Mouse (Mus musculus) frontal cortex, postnatal 25 days (tissue): ENCODE results near the gene Abcc3.
"Not testable (repeated sequence)": the region's sequence is repeated elsewhere in the genome, so short reads cannot be mapped to it uniquely, and the experiment has no call there.

Experiments
- DNase-seq, 2 experiments: peaks; one replicate each; pipeline ENCODE4 v3.0.0; 2022; ENCODE audit warnings: low spot score in 2 of 2

The Abcc3 gene

DNA sequence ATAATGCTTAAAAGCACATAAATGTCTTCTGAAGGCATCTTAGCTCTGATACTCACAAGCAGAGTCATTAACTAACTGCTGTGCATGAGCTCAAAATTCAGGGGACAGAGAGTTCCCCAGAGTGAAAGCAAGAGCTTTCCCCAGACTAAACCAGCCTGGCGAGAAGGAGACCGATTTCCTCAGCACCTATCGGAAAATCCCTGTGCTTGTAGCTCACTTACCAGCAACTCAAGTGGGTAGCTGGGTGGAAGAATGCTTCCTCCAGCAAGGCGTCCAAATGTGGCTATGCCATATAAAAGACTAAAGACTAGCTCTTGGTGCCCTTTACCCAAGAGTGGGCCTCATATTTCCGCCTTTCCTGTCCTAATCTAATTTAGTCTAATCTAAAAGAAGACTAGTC is 9.9 kb upstream of the Abcc3 start:
- no peak for DNase-seq

DNA sequence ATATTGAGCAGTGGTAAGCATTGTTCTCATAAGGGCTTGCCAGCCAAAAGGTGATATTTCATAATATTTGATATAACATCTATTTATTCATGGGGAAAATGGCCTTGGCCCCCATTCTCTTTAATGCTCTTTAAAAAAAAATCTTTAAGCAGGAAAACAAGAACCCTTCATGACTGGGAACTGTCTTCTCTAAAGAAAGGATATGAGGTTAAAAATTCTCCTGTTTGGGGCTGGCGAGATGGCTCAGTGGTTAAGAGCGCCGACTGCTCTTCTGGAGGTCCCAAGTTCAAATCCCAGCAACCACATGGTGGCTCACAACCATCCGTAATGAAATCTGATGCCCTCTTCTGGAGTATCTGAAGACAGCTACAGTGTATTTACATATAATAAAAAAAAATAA is 9.2 kb upstream of the Abcc3 start:
- DNase-seq: not testable (repeated sequence)

DNA sequence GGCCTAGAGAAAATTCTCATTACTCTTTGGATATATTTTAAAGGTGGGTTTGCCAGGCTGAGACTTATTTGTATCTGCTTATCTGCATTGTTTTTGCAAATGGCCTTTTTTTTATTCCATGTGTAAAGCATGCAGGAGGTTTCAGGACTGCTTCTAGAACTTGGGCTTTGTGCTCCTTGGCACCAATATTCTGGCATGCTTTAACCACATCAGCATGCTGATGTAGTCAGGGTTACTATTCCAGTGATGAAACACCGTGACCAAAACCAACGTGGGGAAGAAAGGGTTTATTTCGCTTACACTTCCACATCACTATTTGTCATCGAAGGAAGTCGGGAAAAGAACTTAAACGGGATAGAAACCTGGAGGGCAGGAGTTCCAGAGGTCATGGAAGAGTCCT is 8.2 kb upstream of the Abcc3 start:
- no peak for DNase-seq

DNA sequence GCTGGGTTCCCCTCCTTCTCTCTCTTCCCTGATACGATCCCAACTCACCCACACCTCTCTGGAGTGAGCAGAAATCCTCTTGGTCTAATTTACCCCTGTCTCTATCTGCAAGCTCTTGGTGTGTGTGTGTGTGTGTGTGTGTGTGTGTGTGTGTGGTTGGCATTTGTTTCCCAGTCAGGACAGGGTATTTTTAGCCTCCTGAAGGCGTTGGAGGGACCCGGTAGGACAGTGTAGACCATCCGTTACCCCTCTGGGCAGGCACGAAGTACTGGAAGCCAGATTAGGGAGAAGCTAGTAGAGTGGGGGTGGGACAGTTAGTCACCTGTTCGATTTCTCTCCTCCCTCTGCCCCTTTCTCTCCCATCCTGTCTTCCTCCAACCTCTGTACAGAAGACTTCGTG is 1.3 kb upstream of the Abcc3 start:
- DNase-seq: no peak

DNA sequence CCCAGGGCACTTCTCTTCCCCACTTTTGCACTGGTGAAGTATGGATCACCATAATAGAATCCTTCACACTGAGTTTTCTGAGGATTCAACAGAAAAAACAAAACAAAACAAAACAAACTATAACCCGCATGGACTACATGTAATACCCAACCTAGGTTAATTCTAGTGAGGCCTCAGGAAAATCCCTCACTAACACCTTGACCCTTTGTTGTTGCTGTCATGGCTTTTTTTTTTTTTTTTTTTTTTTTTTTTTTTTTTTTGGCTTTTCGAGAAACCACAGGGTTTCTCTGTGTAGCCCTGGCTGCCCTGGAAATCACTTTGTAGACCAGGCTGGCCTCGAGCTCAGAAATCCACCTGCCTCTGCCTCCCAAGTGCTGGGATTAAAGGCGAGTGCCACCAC is 693 bp upstream of the Abcc3 start:
- not testable (repeated sequence) for DNase-seq

DNA sequence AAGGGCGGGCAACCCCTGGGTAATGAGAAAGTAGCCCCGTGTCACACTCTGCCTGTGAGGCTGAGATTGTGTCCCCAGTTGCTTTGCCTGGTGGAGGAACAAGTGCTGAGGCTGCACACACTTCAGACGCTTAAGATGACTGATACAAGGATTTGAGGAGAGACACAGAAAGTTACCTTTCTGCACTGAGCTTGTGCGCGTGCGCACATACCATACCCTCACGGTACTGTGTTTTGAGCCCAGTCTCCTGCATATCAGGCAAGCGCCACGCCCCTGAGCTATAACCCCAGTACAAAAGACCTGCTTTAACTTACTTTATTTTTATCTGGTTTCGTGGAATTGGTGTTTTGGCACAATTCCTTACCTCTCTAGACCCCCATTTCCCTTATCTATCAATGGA is 1.1 kb downstream of the Abcc3 start:
- DNase-seq: no peak

DNA sequence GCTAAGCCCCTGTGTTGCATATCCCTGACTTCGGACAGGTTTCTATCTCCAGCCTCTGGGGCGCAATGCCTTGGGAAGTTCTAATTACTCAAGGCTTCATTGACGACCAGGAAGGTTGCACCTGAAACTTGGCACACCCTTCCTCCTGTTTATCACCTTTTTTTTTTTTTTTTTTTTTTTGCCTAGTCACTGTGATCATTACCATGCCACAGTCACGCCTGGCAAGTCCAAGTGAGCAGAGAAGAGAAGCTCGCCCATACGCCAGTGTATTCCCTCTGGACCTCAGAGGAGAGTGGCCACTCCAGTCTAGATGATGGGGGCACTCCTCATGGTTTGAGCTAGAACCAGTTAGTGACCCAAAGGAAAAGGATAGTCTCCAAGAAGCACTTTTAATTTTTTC is 2.0 kb downstream of the Abcc3 start:
- no peak for DNase-seq

DNA sequence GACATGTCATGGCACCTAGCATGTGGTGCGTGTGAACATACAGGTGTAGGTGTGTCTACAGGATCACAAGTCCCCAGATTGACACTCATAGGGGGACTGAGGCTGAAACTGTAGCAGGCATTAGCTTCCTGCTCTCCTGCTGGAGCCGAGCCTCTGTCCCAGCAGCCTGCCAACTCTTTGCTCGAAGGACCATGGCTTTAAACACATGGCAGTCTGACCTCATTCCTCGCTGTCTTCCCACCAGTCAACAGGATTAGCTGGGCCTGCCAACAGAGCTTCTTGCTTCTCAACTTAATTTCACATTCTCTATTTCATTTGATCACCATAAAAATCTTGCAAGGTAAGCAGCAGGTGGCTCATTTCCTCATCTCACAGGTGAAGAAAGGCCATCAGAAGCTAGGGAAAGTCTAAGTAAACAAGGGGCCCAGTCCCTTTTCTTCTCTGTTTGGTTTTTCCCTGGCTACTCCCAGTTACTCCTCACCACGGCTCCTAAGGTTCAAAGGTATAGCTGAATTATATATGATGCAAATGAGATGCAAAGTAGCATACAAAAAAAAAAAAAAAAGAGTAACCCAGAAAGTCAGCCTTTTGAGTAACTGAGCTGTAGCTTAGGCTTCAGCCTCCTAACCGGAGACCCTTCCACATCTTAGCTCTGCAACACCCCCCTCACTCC is 2.9 kb downstream of the Abcc3 start:
- DNase-seq: no peak

DNA sequence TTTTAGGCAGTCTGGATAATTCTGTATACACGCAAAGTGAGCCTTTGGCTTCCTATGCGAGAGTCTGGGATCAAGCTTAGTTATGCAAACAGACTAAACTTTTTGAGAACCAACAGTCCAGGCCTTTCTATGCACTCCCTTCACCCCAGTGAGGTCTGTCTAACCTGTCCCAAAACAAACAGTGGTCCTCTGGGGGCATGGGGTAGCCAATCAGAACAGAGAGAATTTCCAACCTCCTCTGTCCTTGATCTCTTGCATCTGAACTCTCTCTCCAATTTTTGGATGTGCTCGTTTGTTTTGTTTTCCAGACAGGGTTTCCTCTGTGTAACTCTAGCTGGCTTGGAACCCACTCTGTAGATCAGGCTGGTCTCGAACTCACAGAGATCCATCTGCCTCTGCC is 3.8 kb downstream of the Abcc3 start:
- DNase-seq: no peak

DNA sequence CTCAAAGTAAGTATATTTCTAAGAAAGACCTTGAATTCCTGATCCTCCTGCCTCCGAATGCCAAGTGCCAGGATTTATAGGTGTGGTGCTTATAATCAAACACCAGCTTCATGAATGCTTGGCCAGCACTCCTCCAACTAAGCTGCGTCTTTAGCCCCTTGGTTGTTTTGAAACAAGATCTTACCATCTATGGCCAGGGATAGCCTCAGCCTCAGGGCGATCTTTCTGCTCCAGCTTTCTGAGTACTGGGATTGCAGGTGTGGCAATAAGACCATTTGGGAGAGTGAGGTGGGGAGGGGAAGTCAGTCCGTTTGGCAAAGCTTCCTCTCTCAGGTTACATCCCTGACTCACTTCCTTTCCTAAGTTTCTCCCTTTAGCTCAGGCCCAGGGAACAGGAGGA is 5.0 kb downstream of the Abcc3 start:
- DNase-seq: no peak

DNA sequence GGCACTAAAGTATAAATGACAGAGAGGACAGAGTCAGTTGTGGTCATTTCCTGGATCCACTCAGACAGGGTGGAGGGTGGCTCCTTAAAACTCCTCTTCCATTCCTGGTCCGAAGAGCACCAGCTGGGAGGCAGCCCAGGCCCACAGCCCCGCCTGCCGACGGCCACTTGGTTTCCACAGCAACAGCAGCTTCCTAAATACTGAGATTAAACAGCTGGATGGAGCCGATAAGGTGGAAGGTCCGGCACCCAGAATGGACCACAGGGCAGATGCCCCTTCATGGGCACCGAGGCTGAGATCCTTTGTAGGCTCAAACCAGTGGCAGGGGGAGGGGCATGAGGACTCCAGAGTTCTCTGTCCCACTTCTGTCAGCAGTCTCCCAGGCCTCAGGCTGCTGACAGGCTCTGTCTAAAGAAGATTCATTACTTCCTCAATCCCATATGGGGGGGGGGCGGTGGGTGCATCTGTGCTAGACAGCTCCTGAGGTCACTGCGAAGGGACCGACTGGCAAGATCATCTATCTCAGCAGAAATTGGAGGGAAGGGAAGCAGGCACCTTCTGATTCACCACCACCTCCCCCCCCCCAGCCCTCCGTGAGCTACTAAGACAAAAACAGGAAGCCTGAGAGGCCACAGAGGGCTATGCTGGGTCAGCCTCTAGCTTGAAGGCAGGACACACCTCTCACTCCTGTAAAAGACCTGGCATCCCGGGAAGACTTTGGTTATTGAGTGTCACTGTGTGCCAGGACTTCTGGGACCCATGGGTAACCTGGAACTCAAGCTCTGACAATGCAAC is 6.6 kb downstream of the Abcc3 start:
- DNase-seq: no peak

DNA sequence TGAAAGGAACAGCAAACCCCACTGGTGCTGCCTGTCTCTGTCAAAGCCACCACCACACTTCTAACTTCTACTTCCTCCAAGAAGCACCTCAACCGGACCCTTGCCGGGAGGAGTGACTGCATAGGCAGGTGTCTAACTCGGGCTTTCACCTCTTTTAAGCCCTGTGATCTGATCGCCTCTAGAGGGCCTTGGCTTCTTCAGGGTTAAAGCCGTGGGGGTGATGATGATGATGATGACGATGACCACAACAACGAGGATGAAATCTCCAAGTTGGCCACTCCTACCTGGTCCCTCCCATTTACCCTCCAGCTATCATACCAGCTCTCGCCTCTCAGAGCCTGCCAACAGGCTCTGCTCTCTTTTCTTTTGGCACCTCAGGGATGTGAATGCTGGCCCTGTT is 13.1 kb downstream of the Abcc3 start:
- no peak for DNase-seq

DNA sequence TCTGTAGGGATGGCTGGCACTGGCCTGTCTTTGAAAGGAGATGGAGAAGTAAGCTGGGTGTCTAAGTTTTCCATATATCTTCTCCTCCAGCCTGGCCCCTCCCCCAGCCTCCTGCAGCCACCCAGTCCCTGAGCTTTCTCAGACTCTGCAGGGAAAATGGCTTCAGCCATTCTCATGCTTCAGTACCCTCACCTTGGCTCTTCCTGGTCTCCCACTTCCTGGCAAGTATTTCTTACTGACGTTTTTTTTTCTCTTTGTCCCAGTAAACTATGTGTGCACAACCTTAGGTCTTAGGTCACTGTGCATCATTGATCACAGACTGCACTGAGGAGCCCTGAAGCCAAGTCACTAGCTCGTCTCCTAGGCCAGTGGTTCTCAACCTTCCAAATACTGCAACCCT is 13.7 kb downstream of the Abcc3 start:
- DNase-seq: no peak

DNA sequence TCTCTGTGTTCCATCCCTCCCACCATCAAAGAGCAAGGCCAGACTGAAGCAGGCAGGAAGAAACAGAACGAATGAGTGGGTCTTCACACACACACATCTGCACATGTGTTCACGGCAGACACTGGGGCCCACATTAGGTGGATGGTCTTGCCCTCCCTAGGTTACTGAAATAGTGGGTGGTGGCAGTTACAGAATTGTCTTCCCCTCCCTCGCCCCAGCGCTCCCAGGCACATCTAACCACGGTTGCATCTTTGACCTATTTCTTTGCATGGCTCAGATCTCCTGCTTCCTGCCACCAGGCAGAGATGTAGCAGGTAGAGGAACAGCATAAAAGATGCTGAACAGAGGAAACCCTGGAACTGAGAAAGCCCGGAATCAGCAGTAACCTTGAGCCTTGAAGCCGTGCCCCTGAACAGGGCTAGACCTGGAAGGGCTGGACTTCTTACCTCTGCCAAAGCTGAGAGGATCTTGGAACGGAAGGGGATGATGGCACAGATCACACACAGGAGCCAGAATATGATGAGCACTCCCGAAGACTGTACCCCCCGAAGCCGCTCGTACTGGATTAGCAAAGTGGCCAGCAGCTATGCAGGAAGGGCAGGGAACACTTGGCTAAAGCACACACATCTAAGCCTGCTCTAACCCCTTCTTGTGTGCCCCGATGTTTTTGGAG is 18.4 kb downstream of the Abcc3 start:
- no peak for DNase-seq

DNA sequence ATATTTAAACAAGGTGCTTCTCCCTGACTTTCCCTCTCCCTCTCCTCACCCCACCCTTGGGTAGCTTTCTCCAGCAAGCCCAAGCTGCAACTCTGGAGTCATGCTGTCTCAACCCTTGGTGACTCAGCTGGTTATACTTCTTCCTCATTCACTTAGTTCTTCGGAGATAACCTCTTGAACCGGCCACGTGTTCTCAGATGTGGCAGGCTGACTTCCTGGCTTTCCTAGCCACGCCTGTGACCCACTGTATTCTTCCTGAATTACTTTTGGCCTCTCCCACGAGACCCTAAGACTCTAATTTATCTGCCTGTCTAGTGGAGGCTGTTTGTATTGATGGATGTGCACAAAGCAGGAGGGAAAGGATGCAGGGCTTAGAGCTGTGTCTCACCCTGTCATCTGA is 22.0 kb downstream of the Abcc3 start:
- no peak for DNase-seq

DNA sequence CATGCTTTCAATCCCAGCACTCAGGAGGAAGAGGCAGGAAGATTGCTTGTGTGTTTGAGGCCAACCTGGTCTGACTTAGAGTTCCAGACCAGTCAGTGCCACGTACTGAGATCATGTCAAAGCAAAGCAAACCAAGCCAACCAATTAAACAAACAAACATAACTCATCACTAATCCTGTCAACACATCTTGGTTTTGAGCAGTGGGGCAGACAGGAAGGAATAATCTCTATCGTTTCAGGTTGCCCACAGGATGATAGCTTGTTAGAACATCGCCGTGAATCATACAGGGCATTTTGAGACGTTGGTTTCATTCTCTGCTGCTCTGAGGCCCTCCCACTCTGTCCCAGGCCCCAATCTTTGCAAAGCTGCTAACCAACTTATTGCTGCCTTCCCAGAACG is 22.8 kb downstream of the Abcc3 start:
- no peak for DNase-seq

DNA sequence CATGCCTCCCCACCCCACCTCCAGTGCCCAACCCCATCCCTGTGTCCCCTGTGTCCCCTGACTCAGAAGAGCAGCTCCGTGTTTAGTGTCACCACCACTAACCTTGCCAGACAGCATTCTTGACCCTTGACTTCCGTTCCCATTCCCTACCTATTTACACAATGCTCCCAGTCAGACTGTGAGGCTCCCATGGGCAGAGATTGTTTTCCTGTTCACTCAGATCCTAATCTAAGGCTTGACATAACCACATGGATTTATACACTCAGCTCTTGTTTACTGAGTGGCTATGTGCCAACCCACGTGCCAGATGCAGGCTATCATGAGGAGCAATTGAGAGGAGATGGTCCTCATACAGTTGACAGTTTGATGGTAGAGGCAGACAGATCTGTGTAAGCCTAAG is 27.5 kb downstream of the Abcc3 start:
- DNase-seq: no peak

DNA sequence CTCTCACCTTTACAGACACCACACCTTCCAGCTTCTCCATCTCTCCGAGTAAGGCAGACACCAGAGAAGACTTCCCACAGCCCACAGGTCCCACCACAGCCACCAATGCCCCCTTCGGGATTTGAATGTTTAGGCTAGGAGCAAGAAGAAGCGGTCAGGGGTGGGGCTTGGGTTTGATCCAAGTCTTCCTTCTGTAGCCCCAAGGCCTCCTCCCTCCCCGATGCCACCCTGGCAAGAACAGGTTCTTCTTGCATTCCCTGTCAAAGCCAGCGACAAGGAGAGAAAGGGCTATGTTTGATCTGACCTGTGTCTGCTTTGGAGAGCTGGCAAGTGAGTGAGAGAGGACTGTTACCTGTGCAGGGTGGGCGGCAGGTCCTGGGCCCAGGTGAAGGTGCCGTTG is 29.1 kb downstream of the Abcc3 start:
- DNase-seq: no peak

DNA sequence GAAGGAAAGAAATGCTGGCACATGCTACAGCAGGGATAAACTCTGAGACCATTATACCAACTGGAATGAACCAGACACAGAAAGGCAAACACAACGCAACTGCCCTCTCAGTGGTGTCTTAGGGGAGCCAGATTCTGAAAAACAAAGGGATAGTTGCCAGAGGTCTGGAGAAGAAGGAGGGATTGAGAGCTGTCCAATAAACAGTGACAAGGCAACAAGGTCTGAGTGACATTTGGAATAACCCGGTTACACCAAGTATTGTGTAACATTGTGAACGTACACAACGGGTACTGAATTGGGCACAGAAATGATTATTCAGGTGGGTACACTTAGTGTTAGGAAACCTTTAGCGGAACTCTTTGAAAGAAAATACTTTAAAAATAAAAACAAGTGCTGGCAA is 30.7 kb downstream of the Abcc3 start:
- no peak for DNase-seq

DNA sequence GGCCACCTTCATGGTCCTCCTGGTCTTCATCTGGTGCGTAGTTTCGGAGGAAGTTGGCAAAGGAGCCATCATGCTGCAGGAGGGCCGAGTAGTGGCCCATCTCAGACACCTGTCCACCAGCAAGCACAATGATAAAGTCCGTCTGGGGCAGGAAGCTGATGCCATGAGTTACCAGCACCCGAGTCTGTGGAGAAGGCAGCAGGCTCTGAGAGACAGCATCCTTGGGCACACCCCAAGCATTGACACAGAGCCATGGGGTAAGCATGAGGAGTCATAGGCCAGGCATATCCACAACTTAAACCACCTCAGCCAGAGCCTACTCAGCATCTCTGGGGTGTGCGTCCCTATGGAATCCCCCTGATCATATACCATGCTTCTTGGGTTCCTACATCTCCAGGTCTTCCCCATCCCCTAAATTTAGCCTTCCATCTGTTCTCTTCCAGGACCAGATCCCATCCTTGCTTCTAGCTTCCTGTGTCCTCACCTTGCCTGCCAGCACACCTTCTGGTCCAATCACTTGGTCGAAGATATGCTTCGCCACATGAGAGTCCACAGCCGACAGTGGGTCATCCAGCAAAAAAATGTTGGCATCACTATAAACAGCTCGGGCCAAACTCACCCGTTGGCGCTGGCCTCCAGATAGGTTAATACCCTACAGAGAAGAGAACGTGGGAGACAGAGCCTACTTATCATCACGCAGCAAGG is 31.5 kb downstream of the Abcc3 start:
- DNase-seq: no peak

DNA sequence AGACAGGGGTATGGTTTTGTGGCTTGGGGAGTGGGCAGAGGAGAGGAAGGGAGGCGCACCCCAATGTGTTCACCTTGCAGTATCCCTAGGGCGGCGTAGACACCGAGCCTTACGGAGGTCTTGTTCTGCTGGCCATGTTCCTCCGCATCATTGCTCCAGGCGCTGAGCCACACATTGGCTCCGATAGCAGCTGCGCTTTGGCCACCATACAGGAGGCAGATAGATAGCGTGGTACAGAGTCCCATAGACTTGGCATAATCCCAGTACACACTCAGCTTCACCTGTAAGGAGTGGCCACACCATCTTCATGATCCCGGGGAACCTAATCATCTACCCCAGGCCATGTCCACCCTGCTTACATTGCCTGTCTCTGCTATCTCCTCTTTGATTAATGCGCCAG is 33.6 kb downstream of the Abcc3 start:
- no peak for DNase-seq

DNA sequence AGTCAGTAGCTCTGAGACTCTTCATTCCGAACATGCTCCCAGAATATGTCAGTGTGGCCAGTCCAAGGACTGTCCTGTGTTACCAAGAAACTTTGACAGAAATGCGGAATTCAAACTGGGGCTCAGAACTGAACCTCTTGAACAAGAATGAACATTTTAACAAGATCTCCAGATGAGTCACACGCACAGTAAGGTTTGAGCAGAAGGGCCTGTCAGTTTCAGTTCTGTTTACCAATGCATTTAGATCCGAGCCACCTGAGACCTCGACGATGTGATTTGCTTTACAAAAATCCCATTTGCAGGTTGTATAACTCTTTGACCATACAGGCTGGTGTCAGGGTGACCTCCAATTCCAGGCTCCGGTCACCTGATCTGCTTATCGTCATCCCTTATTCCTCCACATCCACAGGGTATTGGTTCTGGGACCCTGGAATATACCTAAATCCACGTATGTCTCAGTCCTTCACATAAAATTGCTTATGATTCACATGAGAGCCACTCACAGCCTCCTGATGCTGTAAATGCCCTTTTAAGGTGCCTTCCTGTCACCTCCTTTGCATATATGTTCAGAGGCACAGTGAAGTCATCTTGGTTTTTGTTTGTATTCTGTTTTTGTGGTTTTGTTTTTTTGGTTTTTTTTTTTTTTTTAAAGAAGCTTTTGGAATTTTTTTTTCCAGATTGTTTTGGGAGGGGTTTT is 37.1 kb downstream of the Abcc3 start:
- no peak for DNase-seq
